Mouse (Mus musculus): ENCODE data around the gene Tfdp1. TPM values are rescaled to one million over a fixed set of nuclear protein-coding genes. Genes with fewer than 3 reads are reported as not detected.

The Tfdp1 gene
- total RNA-seq, 2 experiments from 2014 or later: 50.1 to 59.3 TPM

DNA sequence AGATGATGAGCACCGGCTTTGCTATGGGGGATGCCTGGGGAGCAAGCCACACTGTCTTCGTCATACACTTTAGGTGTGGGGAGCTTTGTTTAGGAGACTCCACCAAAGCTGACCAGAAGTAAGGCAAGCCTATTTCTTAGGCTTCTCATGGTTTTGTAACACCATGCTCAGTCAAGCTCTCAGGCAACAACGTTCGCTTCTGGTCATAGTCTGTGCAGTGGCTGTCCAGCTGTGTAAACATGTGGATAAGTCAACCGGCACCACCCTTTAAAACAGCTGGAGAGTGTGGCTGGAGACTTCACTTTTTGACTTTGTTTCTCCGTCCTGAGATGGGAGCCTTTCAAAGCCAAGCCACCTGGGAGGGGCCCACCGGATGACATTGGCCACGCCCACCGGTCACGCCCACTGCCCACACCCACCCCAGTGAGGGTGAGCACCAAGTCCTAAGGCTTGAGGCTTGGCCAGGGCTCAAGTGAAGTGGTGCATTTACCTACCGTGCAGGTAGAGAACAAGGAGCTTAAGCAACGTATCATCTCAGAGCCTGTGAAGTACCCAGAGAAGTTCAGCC, 75.4 kb downstream of the Tfdp1 start:
- no peak for DNase-seq (ENCODE audit: low spot score in 2 of 2)

DNA sequence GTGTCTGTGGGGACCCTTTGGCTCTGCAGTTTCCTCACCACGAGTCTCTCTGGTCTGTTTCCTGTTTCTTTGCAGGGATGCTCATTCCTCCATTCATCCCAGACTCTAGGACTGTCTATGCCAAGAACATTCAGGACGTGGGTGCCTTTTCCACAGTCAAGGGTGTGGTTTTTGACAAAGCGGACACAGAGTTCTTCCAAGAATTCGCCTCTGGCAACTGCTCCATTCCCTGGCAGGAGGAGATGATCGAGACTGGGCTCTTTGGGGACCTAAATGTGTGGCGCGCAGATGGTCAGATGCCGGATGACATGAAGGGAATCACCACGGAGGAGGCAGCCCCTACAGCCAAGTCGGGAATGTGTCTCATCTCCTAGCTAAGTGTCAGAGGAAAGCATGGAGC, 77.3 kb downstream of the Tfdp1 start:
- peak; percentile 36 to 49 for DNase-seq (ENCODE audit: low spot score in 2 of 2)

DNA sequence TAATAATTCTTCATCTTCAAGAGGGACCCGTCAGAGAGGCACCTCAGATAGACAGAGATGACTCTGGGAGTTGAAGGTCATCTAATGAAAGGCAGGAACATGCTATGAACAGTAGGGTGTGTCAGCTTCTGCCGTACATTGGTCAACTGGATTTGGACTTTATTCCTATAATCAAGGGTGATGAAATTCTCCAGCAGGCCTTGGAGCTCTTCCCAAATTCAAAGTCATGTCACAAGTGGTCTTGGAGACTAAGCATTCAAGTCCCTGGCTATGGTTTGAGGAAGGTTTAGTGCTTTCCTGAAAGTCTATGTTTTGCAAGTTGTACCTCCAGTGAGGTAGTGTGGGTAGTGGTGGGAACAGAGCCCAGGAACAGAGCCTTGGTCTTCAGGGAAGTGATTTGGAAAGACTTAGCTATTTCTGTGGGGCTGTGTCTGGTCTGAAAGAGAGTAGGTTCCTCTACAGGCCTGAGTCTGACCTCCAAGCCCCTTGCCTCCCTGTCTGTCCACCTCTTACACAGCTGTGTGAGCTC, 80.6 kb downstream of the Tfdp1 start:
- DNase-seq (ENCODE audit: low spot score in 2 of 2): no peak

DNA sequence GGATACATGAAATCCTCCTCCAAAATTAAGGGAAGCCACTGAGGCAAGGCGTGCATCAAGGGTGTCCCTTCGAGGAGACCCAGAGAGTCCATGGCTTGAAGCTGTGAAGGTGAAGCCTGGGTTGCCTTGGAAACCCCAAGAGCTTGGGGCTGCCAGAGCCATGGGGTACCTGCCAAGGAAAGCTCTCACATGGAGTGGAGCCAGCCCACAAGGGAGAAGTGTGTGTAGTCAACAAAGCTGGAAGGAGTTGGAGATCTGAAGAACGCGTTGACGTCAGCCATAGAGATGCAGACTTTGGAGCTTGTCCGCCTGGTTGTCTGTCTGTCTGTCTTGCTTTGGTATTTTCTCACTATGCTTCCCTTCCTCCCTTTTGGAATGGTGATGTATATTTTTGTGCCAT, 82.4 kb downstream of the Tfdp1 start:
- DNase-seq (ENCODE audit: low spot score in 2 of 2): peak in 1 of 2 experiments; percentile 21

DNA sequence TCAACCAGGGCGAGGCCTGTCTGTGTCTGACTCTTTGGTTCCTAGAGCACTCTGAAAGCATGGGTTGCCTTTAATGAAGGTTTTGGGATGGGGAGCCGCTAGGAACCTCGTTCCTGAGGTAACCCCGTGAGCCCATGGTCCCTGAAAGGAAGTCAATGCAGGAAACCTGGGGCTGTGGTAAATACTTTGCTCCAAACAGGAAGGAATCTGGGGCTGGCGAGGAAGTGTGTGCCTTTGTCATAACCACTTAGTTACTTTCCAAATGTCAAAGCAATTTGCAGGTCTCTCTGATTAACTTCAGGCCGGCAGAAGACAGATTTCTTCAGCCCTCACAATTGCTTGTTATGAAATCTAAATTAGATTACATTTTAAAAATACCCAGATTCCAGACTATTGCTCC, 88.8 kb downstream of the Tfdp1 start:
- DNase-seq (ENCODE audit: low spot score in 2 of 2): no peak

Other genes with a start within 250 kb of the Tfdp1 start
- 10 to 100 TPM; 26.0 to 32.1 TPM for gene Pcid2, start 233.3 kb upstream of the Tfdp1 start, total RNA-seq (2021)
- gene Cul4a, start 233.1 kb upstream of the Tfdp1 start, total RNA-seq (2021): 10 to 100 TPM; 50.3 to 50.9 TPM
- 100 to 1,000 TPM; 269 to 280 TPM for gene Lamp1, start 179.6 kb upstream of the Tfdp1 start, total RNA-seq (2021)
- 1 to 10 TPM; 5.1 to 5.2 TPM for gene Grtp1, start 138.1 kb upstream of the Tfdp1 start, total RNA-seq (2021)
- 1 to 10 TPM; 1.0 to 1.6 TPM for gene Adprhl1, start 84.6 kb upstream of the Tfdp1 start, total RNA-seq (2021)
- 10 to 100 TPM; 41.3 to 43.8 TPM for gene Dcun1d2, start 50.6 kb upstream of the Tfdp1 start, total RNA-seq (2021)
- 10 to 100 TPM; 45.9 to 46.8 TPM for gene Tmco3, start 50.6 kb upstream of the Tfdp1 start, total RNA-seq (2021)
- not detected for gene Atp4b, start 58.1 kb downstream of the Tfdp1 start, total RNA-seq (2021)
- not detected for gene Grk1, start 66.3 kb downstream of the Tfdp1 start, total RNA-seq (2021)
- 1 to 10 TPM; 4.3 to 4.7 TPM for gene Tmem255b, start 96.4 kb downstream of the Tfdp1 start, total RNA-seq (2021)
- 100 to 1,000 TPM in 1 of 2 experiments, 10 to 100 TPM in 1; 95.8 to 103 TPM for gene Gas6, start 155.7 kb downstream of the Tfdp1 start, total RNA-seq (2021)
- not detected for gene 1700029H14Rik, start 223.7 kb downstream of the Tfdp1 start, total RNA-seq (2021)